Mouse (Mus musculus) liver, embryonic 13.5 days (tissue): ENCODE measurements around the gene Wdfy3. TPM values are rescaled to one million over a fixed set of nuclear protein-coding genes. Genes with fewer than 3 reads are reported as not detected.

ENCODE experiments used
- ATAC-seq: fragments of 200-750 bp; cut with Nextera tagmentation; 2 replicates; pipeline ENCODE4 v1.8.0; 2017; ENCODE audit warnings: low read depth, mild to moderate bottlenecking, moderate number of reproducible peaks, moderate library complexity
- DNase-seq: peaks from one replicate; pipeline ENCODE4 v3.0.0; 2022
- H3K27ac ChIP-seq: fragments of 300-500 bp; sonication (generic); 2 replicates; pipeline ENCODE4 v1.5.1; 2015; ENCODE audit warnings: moderate library complexity, mild to moderate bottlenecking, inconsistent platforms
- H3K27me3 ChIP-seq: fragments of 300-500 bp; sonication (generic); 2 replicates; pipeline ENCODE4 v1.6.1; 2015; ENCODE audit warnings: mild to moderate bottlenecking, inconsistent platforms
- H3K36me3 ChIP-seq: fragments of 300-500 bp; sonication (generic); 2 replicates; pipeline ENCODE4 v1.6.1; 2015; ENCODE audit warnings: mild to moderate bottlenecking, inconsistent platforms
- H3K4me1 ChIP-seq: fragments of 300-500 bp; sonication (generic); replicated peaks from 2 replicates; pipeline ENCODE4 v1.6.1; 2015; ENCODE audit warnings: inconsistent platforms
- H3K4me2 ChIP-seq: fragments of 300-500 bp; sonication (generic); 2 replicates; pipeline ENCODE4 v1.6.1; 2015; ENCODE audit warnings: inconsistent platforms, mild to moderate bottlenecking, moderate library complexity
- H3K4me3 ChIP-seq: fragments of 300-500 bp; sonication (generic); replicated peaks from 2 replicates; pipeline ENCODE4 v1.5.1; 2015; ENCODE audit warnings: mild to moderate bottlenecking, inconsistent platforms
- H3K9ac ChIP-seq: fragments of 300-500 bp; sonication (generic); 2 replicates; pipeline ENCODE4 v1.6.1; 2015; ENCODE audit warnings: mild to moderate bottlenecking, inconsistent platforms
- H3K9me3 ChIP-seq: fragments of 300-500 bp; sonication (generic); replicated peaks from 2 replicates; pipeline ENCODE4 v1.6.1; 2016; ENCODE audit warnings: inconsistent platforms
- WGBS: fragments of 180-500 bp; shearing (Covaris S2); methylation state at CpG from one replicate; pipeline ENCODE4 v1.1.7; 2015; ENCODE audit not compliant: insufficient replicate concordance; 5-methylcytosine and 5-hydroxymethylcytosine counted together
- polyA plus RNA-seq: library from polyadenylated mRNA; unstranded; fragments of >200 nt; fragmentation: Nextera tagmentation; extraction: Ambion mirVana; gene quantifications from 2 replicates; pipeline ENCODE4 v1.2.1, GENCODE M21; 2015

Gene Wdfy3
- polyA plus RNA-seq, 1 experiment from 2014 or later, result 3.3 TPM

GRCm38 (mm10) chr5:102022018-102022898, 47.5 kb downstream of the Wdfy3 start:
- no peak overlapping the region for H3K4me2 ChIP-seq
- H3K36me3 ChIP-seq, result peaks cover 46% of the 10 kb centered on the region
- 90% methylated on average over 16 of the region's 16 CpGs for WGBS
- H3K27ac ChIP-seq, result no peak overlapping the region
- H3K9me3 ChIP-seq, result no peaks in the 10 kb centered on the region
- H3K4me3 ChIP-seq, result no peak overlapping the region
- no peaks in the 10 kb centered on the region for H3K27me3 ChIP-seq
- DNase-seq (no peak), ATAC-seq (no peak)
- no peak overlapping the region for H3K9ac ChIP-seq
- no peaks in the 10 kb centered on the region for H3K4me1 ChIP-seq

DNA sequence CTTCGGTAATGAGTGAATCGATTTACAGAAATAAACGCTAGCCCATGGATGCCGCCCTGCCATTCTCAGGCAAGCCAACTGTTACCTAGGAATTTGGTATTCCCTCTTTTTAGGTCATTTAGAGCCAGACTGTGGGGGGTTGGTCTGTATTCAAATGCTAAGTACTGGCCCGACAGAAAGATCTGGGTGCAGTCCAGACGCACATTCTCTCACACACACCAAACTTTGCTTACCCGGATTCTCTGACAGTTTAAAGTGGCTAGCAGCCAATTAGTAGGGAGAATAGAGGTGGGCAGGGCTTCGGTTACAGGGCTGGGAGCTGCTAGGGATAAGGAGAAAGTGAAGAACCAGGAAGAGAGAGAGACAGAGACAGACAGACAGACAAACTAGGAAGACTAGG, 55.5 kb downstream of the Wdfy3 start:
- no peak overlapping the region for H3K4me3 ChIP-seq
- ATAC-seq (no peak), DNase-seq (no peak)
- 89% methylated on average over 8 of the region's 8 CpGs for WGBS
- no peak overlapping the region for H3K27ac ChIP-seq
- H3K36me3 ChIP-seq, result peaks cover 15% of the 10 kb centered on the region
- H3K4me1 ChIP-seq, result peaks cover 9% of the 10 kb centered on the region
- no peaks in the 10 kb centered on the region for H3K9me3 ChIP-seq
- no peaks in the 10 kb centered on the region for H3K27me3 ChIP-seq
- H3K9ac ChIP-seq, result no peak overlapping the region
- no peak overlapping the region for H3K4me2 ChIP-seq

DNA sequence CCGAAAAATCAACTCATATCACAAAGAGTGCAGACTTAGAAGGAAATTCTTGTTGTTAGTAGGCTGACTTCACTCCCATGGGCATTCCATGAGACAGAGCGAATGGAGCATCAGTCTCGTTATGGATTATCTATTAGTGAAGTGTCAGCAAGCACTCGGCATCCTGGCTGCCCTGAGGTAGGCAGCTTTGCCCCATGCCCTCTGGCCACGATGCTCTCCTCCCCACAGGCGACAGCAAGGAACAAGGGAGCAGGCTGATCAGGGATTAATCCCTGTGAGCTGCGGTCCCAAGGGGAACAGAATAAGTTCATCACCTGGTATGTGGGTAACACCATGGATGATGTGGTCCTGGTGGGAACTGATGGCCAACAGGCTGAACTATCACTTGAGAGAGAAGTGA, 55.9 kb downstream of the Wdfy3 start:
- H3K4me3 ChIP-seq, result no peak overlapping the region
- H3K4me1 ChIP-seq, result peaks cover 10% of the 10 kb centered on the region
- WGBS, result 85% methylated on average over 7 of the region's 7 CpGs
- H3K27ac ChIP-seq, result no peak overlapping the region
- H3K4me2 ChIP-seq, result no peak overlapping the region
- DNase-seq (no peak), ATAC-seq (no peak)
- no peak overlapping the region for H3K9ac ChIP-seq
- peaks cover 15% of the 10 kb centered on the region for H3K36me3 ChIP-seq
- no peaks in the 10 kb centered on the region for H3K9me3 ChIP-seq
- no peaks in the 10 kb centered on the region for H3K27me3 ChIP-seq

DNA sequence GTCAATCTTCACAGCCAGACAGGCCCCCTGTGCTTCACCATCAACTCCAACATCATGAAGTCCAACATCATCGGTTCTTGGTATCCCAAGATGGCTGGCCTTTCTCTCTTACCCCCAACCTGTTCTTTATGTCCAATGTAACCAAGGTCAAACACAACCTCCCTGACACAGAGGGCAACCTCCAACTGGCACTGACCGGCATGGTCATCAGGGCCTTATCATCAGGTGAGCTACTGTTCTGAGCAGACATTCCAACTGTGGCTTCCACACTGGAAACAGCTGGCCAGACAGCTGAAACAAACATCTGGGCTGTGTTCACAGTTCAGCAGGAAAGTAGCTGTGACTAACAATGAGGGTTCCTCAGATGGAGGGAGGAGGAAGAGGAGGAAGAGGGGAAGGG, 58.8 kb downstream of the Wdfy3 start:
- Histone ChIP-seq H3K4me1 (peaks cover 12% of the 10 kb centered on the region), H3K9ac (no peak overlapping the region), H3K4me2 (no peak overlapping the region), H3K9me3 (no peaks in the 10 kb centered on the region), H3K27ac (no peak overlapping the region), H3K36me3 (peaks cover 30% of the 10 kb centered on the region), H3K4me3 (no peak overlapping the region), H3K27me3 (no peaks in the 10 kb centered on the region)
- DNase-seq (no peak), ATAC-seq (no peak)
- 83% methylated on average over 2 of the region's 2 CpGs for WGBS

- no peak overlapping the region for H3K4me3 ChIP-seq
- no peak for ATAC-seq
- H3K4me1 ChIP-seq, result peaks cover 12% of the 10 kb centered on the region
- H3K36me3 ChIP-seq, result peaks cover 22% of the 10 kb centered on the region
- no peak overlapping the region for H3K27ac ChIP-seq
- DNase-seq, result no peak
- no peaks in the 10 kb centered on the region for H3K27me3 ChIP-seq
- H3K9ac ChIP-seq, result no peak overlapping the region
- H3K9me3 ChIP-seq, result no peaks in the 10 kb centered on the region
- H3K4me2 ChIP-seq, result no peak overlapping the region
- 76% methylated on average over 6 of the region's 6 CpGs for WGBS
Observed at GRCm38 (mm10) chr5:102009606-102010005, 60.1 kb downstream of the Wdfy3 start.

- DNase-seq (no peak), ATAC-seq (no peak)
- Histone ChIP-seq H3K27ac (no peak overlapping the region), H3K9me3 (no peaks in the 10 kb centered on the region), H3K9ac (no peak overlapping the region), H3K36me3 (peaks cover 16% of the 10 kb centered on the region), H3K4me3 (no peak overlapping the region), H3K4me1 (peaks cover 12% of the 10 kb centered on the region), H3K4me2 (no peak overlapping the region), H3K27me3 (no peaks in the 10 kb centered on the region)
- 78% methylated on average over 7 of the region's 7 CpGs for WGBS
Observed at GRCm38 (mm10) chr5:102008712-102009111, 61.0 kb downstream of the Wdfy3 start.

DNA sequence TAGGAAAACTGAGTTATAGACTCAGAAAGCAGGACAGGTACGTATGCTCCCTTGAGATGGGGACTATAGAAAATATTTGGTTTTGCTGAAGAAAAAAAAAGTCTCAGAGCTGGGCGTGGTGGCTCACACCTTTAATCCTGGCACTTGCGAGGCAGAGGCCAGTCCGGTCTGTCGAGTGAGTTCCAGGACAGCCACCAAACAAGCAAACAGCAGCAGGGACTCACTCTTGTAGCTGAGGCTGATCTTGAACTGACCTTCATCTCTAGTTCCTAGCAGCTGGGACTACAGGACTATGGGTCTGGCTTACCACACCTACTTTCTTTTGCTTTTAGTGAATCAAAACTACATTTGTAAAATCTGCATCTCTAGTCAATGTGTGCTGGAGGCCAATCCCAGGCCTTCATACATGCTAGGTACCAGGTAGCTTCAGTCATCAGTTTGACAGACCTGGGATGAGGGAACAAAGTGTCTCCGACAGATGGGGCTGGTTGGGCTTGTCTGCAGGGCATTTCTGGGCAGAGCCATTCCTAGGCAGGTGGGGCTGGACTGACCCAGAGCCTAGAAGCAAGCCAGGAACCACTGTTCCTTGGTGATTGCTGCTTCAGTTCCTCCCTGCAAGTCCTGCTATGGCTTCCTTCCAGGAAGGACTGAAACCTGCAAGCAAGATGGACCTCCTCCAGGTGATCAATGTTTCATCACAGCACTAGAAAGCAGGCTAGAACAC, 63.3 kb downstream of the Wdfy3 start:
- no peak for ATAC-seq
- WGBS, result 80% methylated on average over 6 of the region's 6 CpGs
- Histone ChIP-seq H3K27ac (no peak overlapping the region), H3K9me3 (no peaks in the 10 kb centered on the region), H3K4me3 (no peak overlapping the region), H3K36me3 (peaks cover 15% of the 10 kb centered on the region; the same call in 1 of the 2 replicates), H3K9ac (no peak overlapping the region), H3K4me2 (no peak overlapping the region), H3K27me3 (no peaks in the 10 kb centered on the region), H3K4me1 (peaks cover 12% of the 10 kb centered on the region)
- DNase-seq, result no peak

DNA sequence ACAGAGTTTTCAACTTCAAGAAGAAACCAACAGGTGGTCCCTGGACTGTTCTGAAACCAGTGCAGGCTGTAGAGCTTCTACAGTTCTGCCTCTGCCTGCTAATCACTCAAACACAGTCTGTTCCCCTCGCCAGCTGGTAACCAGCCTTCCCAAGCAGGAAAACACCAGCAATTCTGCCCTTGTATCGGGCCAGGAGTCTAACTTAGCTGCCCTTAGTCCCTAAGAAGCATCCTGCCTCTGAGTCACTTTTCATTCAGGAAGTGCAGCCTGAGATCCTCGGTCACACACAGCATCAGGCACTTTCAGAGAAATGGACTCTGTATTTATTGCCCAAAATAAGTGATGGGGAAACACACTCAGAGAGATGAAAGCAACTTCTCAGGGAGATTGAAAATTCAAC, 66.3 kb downstream of the Wdfy3 start:
- Histone ChIP-seq H3K9me3 (no peaks in the 10 kb centered on the region), H3K27me3 (no peaks in the 10 kb centered on the region), H3K9ac (no peak overlapping the region), H3K27ac (peak overlapping the region; percentile 8; the same call in 1 of the 2 replicates), H3K36me3 (peaks cover 11% of the 10 kb centered on the region; the same call in 1 of the 2 replicates), H3K4me3 (no peak overlapping the region), H3K4me1 (peaks cover 3% of the 10 kb centered on the region; the same call in 1 of the 2 replicates), H3K4me2 (no peak overlapping the region)
- WGBS, result 60% methylated on average over 3 of the region's 3 CpGs
- ATAC-seq (no peak), DNase-seq (no peak)

DNA sequence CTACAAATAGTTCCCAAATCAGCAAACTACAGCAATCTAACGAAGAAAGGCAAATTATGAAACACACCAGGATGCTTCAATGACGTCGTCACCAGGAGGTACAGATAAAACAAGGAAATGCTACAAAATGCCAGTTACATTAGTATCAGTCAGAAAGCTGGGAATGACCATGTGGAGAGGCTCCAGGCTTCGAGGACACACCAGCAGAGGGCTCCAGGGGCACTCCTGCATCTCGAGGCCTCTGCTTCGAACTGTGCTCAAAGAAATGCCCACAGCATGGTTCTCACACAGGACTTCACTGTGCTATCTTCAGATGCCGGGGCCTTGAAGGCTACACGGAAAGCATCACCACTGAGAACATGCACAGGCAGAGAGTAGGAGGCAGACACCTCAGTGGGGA, 68.7 kb downstream of the Wdfy3 start:
- H3K27ac ChIP-seq, result no peak overlapping the region

GRCm38 (mm10) chr5:101998971-101999370, 70.8 kb downstream of the Wdfy3 start:
- ATAC-seq, result no peak
- Histone ChIP-seq H3K9ac (no peak overlapping the region), H3K4me2 (no peak overlapping the region), H3K4me1 (peaks cover 3% of the 10 kb centered on the region; the same call in 1 of the 2 replicates), H3K4me3 (no peak overlapping the region), H3K9me3 (no peaks in the 10 kb centered on the region), H3K27me3 (no peaks in the 10 kb centered on the region), H3K36me3 (no peaks in the 10 kb centered on the region), H3K27ac (no peak overlapping the region)
- WGBS, result 76% methylated on average over 6 of the region's 6 CpGs
- DNase-seq, result no peak

More for the DNA sequence above, 68.7 kb downstream of the Wdfy3 start:
- H3K4me1 ChIP-seq, result peaks cover 3% of the 10 kb centered on the region; the same call in 1 of the 2 replicates
- no peak overlapping the region for H3K4me2 ChIP-seq
- H3K9ac ChIP-seq, result no peak overlapping the region
- no peaks in the 10 kb centered on the region for H3K27me3 ChIP-seq
- peaks cover 1% of the 10 kb centered on the region; the same call in 1 of the 2 replicates for H3K36me3 ChIP-seq
- H3K9me3 ChIP-seq, result no peaks in the 10 kb centered on the region
- no peak overlapping the region for H3K4me3 ChIP-seq
- ATAC-seq, result no peak
- no peak for DNase-seq
- 77% methylated on average over 8 of the region's 8 CpGs for WGBS

DNA sequence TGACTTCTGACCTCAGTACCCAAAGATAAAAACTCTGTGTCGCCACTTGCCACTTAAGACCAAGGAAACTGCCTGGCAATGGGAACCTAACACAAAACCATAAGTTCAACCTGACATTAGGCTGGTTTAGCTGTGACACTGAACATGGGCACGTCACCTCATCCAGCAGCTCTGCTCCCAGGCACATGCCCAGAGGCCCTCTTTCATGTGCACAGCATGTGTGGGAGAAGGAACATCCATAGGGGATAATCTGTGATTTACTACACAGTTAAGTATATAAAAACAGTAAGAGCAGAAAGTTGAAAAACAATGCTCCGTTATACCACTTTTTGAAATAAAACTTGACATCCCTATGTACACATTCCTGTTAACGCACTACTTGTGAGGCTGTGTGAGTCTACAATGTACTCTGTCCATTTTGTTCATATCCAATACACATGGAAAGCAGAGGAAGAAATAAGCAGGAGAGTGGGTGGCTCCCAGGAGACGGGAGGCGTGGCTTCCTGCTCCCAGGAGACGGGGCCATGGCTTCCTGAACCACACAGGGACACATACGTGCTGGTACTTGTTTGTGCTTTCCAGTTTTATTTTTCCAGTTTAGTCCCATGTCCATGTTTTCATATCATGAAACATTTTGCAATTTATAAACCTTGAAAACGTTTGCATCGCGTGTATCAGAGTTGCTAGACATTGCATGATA, 73.5 kb downstream of the Wdfy3 start:
- ATAC-seq (no peak), DNase-seq (no peak)
- Histone ChIP-seq H3K9ac (no peak overlapping the region), H3K4me2 (no peak overlapping the region), H3K36me3 (no peaks in the 10 kb centered on the region), H3K9me3 (no peaks in the 10 kb centered on the region), H3K4me3 (no peak overlapping the region), H3K27ac (no peak overlapping the region), H3K27me3 (no peaks in the 10 kb centered on the region), H3K4me1 (peaks cover 4% of the 10 kb centered on the region; the same call in 1 of the 2 replicates)
- 83% methylated on average over 11 of the region's 11 CpGs for WGBS
